Mouse (Mus musculus): ENCODE measurements around the gene Akap6. TPM values are rescaled to one million over a fixed set of nuclear protein-coding genes. Genes with fewer than 3 reads are reported as not detected.
A peak's percentile ranks its signal among the peaks of the same experiment; 100 is the strongest.

Gene Akap6
- polyA plus RNA-seq, 1 experiment from 2014 or later: 2.0 TPM

GRCm38 (mm10) chr12:52828944-52829736 lies 130.0 kb downstream of the Akap6 start:
- Histone ChIP-seq H3K27ac (ENCODE audit: low read length) (0 out of 2 replicates have a peak overlapping the region, but pooled peaks have one; percentile 15), H3K9ac (ENCODE audit: low read length) (no peak overlapping the region), H3K4me1 (ENCODE audit: control insufficient read depth, insufficient read depth, low read length) (0 out of 2 replicates have a peak, but pooled peaks cover 4% of the 10 kb centered on the region), H3K36me3 (ENCODE audit: control insufficient read depth, insufficient read depth, low read length) (no peaks in the 10 kb centered on the region), H3K4me2 (ENCODE audit: low read depth, low read length) (peak overlapping the region; percentile 16; the same call in 1 of the 2 replicates), H3K9me3 (replicated peaks; ENCODE audit: control insufficient read depth, low read length) (no peaks in the 10 kb centered on the region), H3K27me3 (ENCODE audit: control insufficient read depth, insufficient read depth, low read length) (no peaks in the 10 kb centered on the region), H3K4me3 (replicated peaks; ENCODE audit: low read length) (no peak overlapping the region)
- WGBS: 53% methylated on average over 14 of the region's 14 CpGs
- ATAC-seq (ENCODE audit: insufficient read depth, low FRiP score): no peak

GRCm38 (mm10) chr12:52831782-52832181 lies 132.6 kb downstream of the Akap6 start:
- no peaks in the 10 kb centered on the region for H3K36me3 ChIP-seq (ENCODE audit: control insufficient read depth, insufficient read depth, low read length)
- no peaks in the 10 kb centered on the region for H3K27me3 ChIP-seq (ENCODE audit: control insufficient read depth, insufficient read depth, low read length)
- H3K9ac ChIP-seq (ENCODE audit: low read length): no peak overlapping the region
- H3K4me3 ChIP-seq (replicated peaks; ENCODE audit: low read length): no peak overlapping the region
- 43% methylated on average over 9 of the region's 9 CpGs for WGBS
- ATAC-seq (ENCODE audit: insufficient read depth, low FRiP score): no peak
- H3K27ac ChIP-seq (ENCODE audit: low read length): no peak overlapping the region
- H3K4me2 ChIP-seq (ENCODE audit: low read depth, low read length): peak overlapping the region; percentile 10; the same call in 1 of the 2 replicates
- peaks cover 15% of the 10 kb centered on the region for H3K4me1 ChIP-seq (ENCODE audit: control insufficient read depth, insufficient read depth, low read length)
- H3K9me3 ChIP-seq (replicated peaks; ENCODE audit: control insufficient read depth, low read length): no peaks in the 10 kb centered on the region

GRCm38 (mm10) chr12:52832230-52832629 lies 133.0 kb downstream of the Akap6 start:
- no peak overlapping the region for H3K4me3 ChIP-seq (replicated peaks; ENCODE audit: low read length)
- H3K4me2 ChIP-seq (ENCODE audit: low read depth, low read length): no peak overlapping the region
- peaks cover 15% of the 10 kb centered on the region for H3K4me1 ChIP-seq (ENCODE audit: control insufficient read depth, insufficient read depth, low read length)
- ATAC-seq (ENCODE audit: insufficient read depth, low FRiP score): 0 out of 2 replicates have a peak, but pooled peaks have one; percentile 51
- no peaks in the 10 kb centered on the region for H3K9me3 ChIP-seq (replicated peaks; ENCODE audit: control insufficient read depth, low read length)
- WGBS: 8% methylated on average over 4 of the region's 4 CpGs
- H3K27ac ChIP-seq (ENCODE audit: low read length): no peak overlapping the region
- no peaks in the 10 kb centered on the region for H3K27me3 ChIP-seq (ENCODE audit: control insufficient read depth, insufficient read depth, low read length)
- H3K36me3 ChIP-seq (ENCODE audit: control insufficient read depth, insufficient read depth, low read length): no peaks in the 10 kb centered on the region
- no peak overlapping the region for H3K9ac ChIP-seq (ENCODE audit: low read length)

- Histone ChIP-seq H3K27me3 (ENCODE audit: control insufficient read depth, insufficient read depth, low read length) (no peaks in the 10 kb centered on the region), H3K4me1 (ENCODE audit: control insufficient read depth, insufficient read depth, low read length) (peaks cover 15% of the 10 kb centered on the region), H3K9ac (ENCODE audit: low read length) (no peak overlapping the region), H3K27ac (ENCODE audit: low read length) (no peak overlapping the region), H3K9me3 (replicated peaks; ENCODE audit: control insufficient read depth, low read length) (no peaks in the 10 kb centered on the region), H3K36me3 (ENCODE audit: control insufficient read depth, insufficient read depth, low read length) (no peaks in the 10 kb centered on the region), H3K4me2 (ENCODE audit: low read depth, low read length) (no peak overlapping the region), H3K4me3 (replicated peaks; ENCODE audit: low read length) (no peak overlapping the region)
- 57% methylated on average over 6 of the region's 6 CpGs for WGBS
- no peak for ATAC-seq (ENCODE audit: insufficient read depth, low FRiP score)
Observed at GRCm38 (mm10) chr12:52833141-52833540, 134.0 kb downstream of the Akap6 start.

GRCm38 (mm10) chr12:52834074-52834473 lies 134.9 kb downstream of the Akap6 start:
- ATAC-seq (ENCODE audit: insufficient read depth, low FRiP score): no peak
- no peak overlapping the region for H3K27ac ChIP-seq (ENCODE audit: low read length)
- no peaks in the 10 kb centered on the region for H3K9me3 ChIP-seq (replicated peaks; ENCODE audit: control insufficient read depth, low read length)
- H3K9ac ChIP-seq (ENCODE audit: low read length): no peak overlapping the region
- peaks cover 15% of the 10 kb centered on the region for H3K4me1 ChIP-seq (ENCODE audit: control insufficient read depth, insufficient read depth, low read length)
- H3K36me3 ChIP-seq (ENCODE audit: control insufficient read depth, insufficient read depth, low read length): no peaks in the 10 kb centered on the region
- H3K4me3 ChIP-seq (replicated peaks; ENCODE audit: low read length): no peak overlapping the region
- H3K27me3 ChIP-seq (ENCODE audit: control insufficient read depth, insufficient read depth, low read length): no peaks in the 10 kb centered on the region
- no peak overlapping the region for H3K4me2 ChIP-seq (ENCODE audit: low read depth, low read length)
- 64% methylated on average over 10 of the region's 10 CpGs for WGBS

- no peak overlapping the region for H3K27ac ChIP-seq (ENCODE audit: low read length)
Observed at GRCm38 (mm10) chr12:52834781-52835279, 135.6 kb downstream of the Akap6 start.

GRCm38 (mm10) chr12:52835291-52835742 lies 136.1 kb downstream of the Akap6 start:
- H3K27ac ChIP-seq (ENCODE audit: low read length): no peak overlapping the region; the same call in 1 of the 2 replicates
- H3K9ac ChIP-seq (ENCODE audit: low read length): no peak overlapping the region
- H3K4me1 ChIP-seq (ENCODE audit: control insufficient read depth, insufficient read depth, low read length): peaks cover 15% of the 10 kb centered on the region
- peak overlapping the region; percentile 21; the same call in 1 of the 2 replicates for H3K4me2 ChIP-seq (ENCODE audit: low read depth, low read length)
- H3K4me3 ChIP-seq (replicated peaks; ENCODE audit: low read length): no peak overlapping the region
- H3K36me3 ChIP-seq (ENCODE audit: control insufficient read depth, insufficient read depth, low read length): no peaks in the 10 kb centered on the region
- no peak; the same call in 1 of the 2 replicates for ATAC-seq (ENCODE audit: insufficient read depth, low FRiP score)
- no peaks in the 10 kb centered on the region for H3K9me3 ChIP-seq (replicated peaks; ENCODE audit: control insufficient read depth, low read length)
- no peaks in the 10 kb centered on the region for H3K27me3 ChIP-seq (ENCODE audit: control insufficient read depth, insufficient read depth, low read length)
- 22% methylated on average over 6 of the region's 6 CpGs for WGBS

More at GRCm38 (mm10) chr12:52834781-52835279, 135.6 kb downstream of the Akap6 start:
- no peaks in the 10 kb centered on the region for H3K36me3 ChIP-seq (ENCODE audit: control insufficient read depth, insufficient read depth, low read length)
- no peak overlapping the region for H3K4me3 ChIP-seq (replicated peaks; ENCODE audit: low read length)
- no peak overlapping the region for H3K9ac ChIP-seq (ENCODE audit: low read length)
- H3K4me2 ChIP-seq (ENCODE audit: low read depth, low read length): no peak overlapping the region
- no peaks in the 10 kb centered on the region for H3K27me3 ChIP-seq (ENCODE audit: control insufficient read depth, insufficient read depth, low read length)
- no peaks in the 10 kb centered on the region for H3K9me3 ChIP-seq (replicated peaks; ENCODE audit: control insufficient read depth, low read length)
- whole genome bisulfite sequencing: 78% methylated on average over 6 of the region's 6 CpGs
- H3K4me1 ChIP-seq (ENCODE audit: control insufficient read depth, insufficient read depth, low read length): peaks cover 15% of the 10 kb centered on the region
- no peak for ATAC-seq (ENCODE audit: insufficient read depth, low FRiP score)

GRCm38 (mm10) chr12:52835914-52836546 lies 136.8 kb downstream of the Akap6 start:
- Histone ChIP-seq H3K27ac (ENCODE audit: low read length) (peak overlapping the region; percentile 28), H3K4me2 (ENCODE audit: low read depth, low read length) (peak overlapping the region; percentile 21; the same call in 1 of the 2 replicates), H3K27me3 (ENCODE audit: control insufficient read depth, insufficient read depth, low read length) (no peaks in the 10 kb centered on the region), H3K4me1 (ENCODE audit: control insufficient read depth, insufficient read depth, low read length) (peaks cover 15% of the 10 kb centered on the region), H3K4me3 (replicated peaks; ENCODE audit: low read length) (no peak overlapping the region), H3K36me3 (ENCODE audit: control insufficient read depth, insufficient read depth, low read length) (no peaks in the 10 kb centered on the region), H3K9me3 (replicated peaks; ENCODE audit: control insufficient read depth, low read length) (no peaks in the 10 kb centered on the region), H3K9ac (ENCODE audit: low read length) (no peak overlapping the region)
- 51% methylated on average over 12 of the region's 12 CpGs for WGBS
- peak; percentile 37; the same call in 1 of the 2 replicates for ATAC-seq (ENCODE audit: insufficient read depth, low FRiP score)

- Histone ChIP-seq H3K9me3 (replicated peaks; ENCODE audit: control insufficient read depth, low read length) (no peaks in the 10 kb centered on the region), H3K36me3 (ENCODE audit: control insufficient read depth, insufficient read depth, low read length) (no peaks in the 10 kb centered on the region), H3K4me1 (ENCODE audit: control insufficient read depth, insufficient read depth, low read length) (no peaks in the 10 kb centered on the region), H3K4me2 (ENCODE audit: low read depth, low read length) (no peak overlapping the region), H3K4me3 (replicated peaks; ENCODE audit: low read length) (no peak overlapping the region), H3K27ac (ENCODE audit: low read length) (no peak overlapping the region), H3K9ac (ENCODE audit: low read length) (no peak overlapping the region), H3K27me3 (ENCODE audit: control insufficient read depth, insufficient read depth, low read length) (no peaks in the 10 kb centered on the region)
- 81% methylated on average over 1 of the region's 1 CpGs for WGBS
- ATAC-seq (ENCODE audit: insufficient read depth, low FRiP score): no peak
Observed at GRCm38 (mm10) chr12:52845982-52846381, 146.8 kb downstream of the Akap6 start.
